Mouse (Mus musculus) hindlimb bud, embryonic 11.5 days (tissue): ENCODE measurements around the gene Olfr1259.
"Not testable (repeated sequence)": the region's sequence is repeated elsewhere in the genome, so short reads cannot be mapped to it uniquely, and the experiment has no call there.

Experiments
- DNase-seq: peaks from one replicate; pipeline ENCODE4 v3.0.0-alpha.2; 2012; ENCODE audit warnings: low read depth, low spot score; ENCODE audit errors: extremely low spot score

Olfr1259 gene

GRCm38 (mm10) chr2:89948564-89948963 is at the start of gene Olfr1259:
Olfr1259 (minus strand) TSS chr2:89948664.
- no peak for DNase-seq

GRCm38 (mm10) chr2:89990921-89991320 is 42.5 kb upstream of the Olfr1259 start, which contains the start of gene Olfr1261:
Olfr1261 (plus strand) TSS chr2:89991221.
- DNase-seq: no peak

- DNase-seq: no peak
These were observed 29.2 kb upstream of the Olfr1259 start for GRCm38 (mm10) chr2:89977709-89978108.

GRCm38 (mm10) chr2:89974184-89974583 is 25.7 kb upstream of the Olfr1259 start, which contains the start of gene Olfr1260:
Olfr1260 (plus strand) TSS chr2:89974340.
- DNase-seq: no peak

DNA sequence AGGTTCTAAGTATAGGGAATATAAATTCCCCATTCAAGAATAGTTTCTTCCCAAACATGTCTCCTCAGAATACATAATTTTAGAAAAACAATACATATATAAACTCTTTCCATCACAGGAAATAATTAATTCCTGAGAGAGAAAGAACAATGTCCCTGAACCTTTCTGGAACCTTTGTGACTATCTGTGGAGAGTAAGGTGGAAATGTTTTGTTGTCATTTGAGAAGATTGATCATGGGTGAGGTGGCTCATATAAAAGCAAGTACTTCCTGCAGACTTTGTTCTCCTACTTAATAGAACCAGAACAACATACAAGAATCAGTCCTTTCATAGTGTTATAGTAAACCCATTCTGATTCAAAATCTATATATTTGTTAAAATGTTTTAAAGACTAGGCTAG is 21.5 kb downstream of the Olfr1259 start, which contains the start of gene Olfr1258:
TSS of gene Olfr1258 (plus strand) at position 301 of the 400 bp plus-strand sequence.
- no peak for DNase-seq

- DNase-seq: not testable (repeated sequence)
These were observed 35.8 kb downstream of the Olfr1259 start for GRCm38 (mm10) chr2:89912616-89913015.
